ENCODE assay signal across 21 mouse cellular contexts in the genomic region with DNA sequence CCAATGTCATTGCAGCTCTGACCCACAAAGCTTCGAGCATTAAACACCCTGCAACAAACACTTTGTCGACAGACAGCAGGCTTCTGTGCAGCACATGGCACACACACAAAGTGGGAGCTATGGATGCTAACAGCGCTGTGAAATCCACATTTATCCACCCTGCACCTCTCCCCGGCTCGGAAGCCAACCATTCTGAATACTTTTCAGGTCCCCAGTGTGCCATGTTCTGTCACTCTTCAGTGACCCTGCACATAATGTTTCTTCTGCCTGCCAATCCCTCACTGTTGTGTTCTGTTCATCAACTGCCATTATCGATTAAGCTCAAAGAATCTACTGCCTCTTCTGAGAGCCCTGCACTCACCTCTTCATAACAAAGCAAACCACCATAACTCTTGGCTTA. TPM values are rescaled to one million over a fixed set of nuclear protein-coding genes. Genes with fewer than 3 reads are reported as not detected.
DNase-seq lines count a peak whose midpoint lies in the region; ATAC-seq lines count a peak whose summit lies in the region.
"Had no signal": no experiment of that assay in that cellular context is flagged by ENCODE, and none has a peak within 500 bp of the region (broad histone marks: within the 10 kb centered on the region; RNA-seq: fewer than 3 reads in every experiment).

No protein-coding gene starts in this region.

- H3K9ac ChIP-seq in midbrain, embryonic 16.5 days (ENCODE audit: low read depth, low read length): no peak overlapping the region

- 0 out of 2 replicates have a peak, but pooled peaks have one; percentile 21 for ATAC-seq in frontal cortex, adult (ENCODE audit: low TSS enrichment)
- ATAC-seq in midbrain, embryonic 16.5 days: no peak
- ATAC-seq: forebrain, embryonic 16.5 days had no signal

- H3K9me3 ChIP-seq in midbrain, embryonic 16.5 days (replicated peaks; ENCODE audit: control insufficient read depth, low read length, poor library complexity, severe bottlenecking): no peaks in the 10 kb centered on the region
- H3K9me3 ChIP-seq: embryonic facial prominence, embryonic 10.5 days; forebrain, embryonic 10.5 days had no signal

- no peak overlapping the region for H3K4me2 ChIP-seq in midbrain, embryonic 16.5 days (ENCODE audit: low read length)

- peaks cover 6% of the 10 kb centered on the region; the same call in 1 of the 2 replicates for H3K4me1 ChIP-seq in midbrain, embryonic 16.5 days (ENCODE audit: control insufficient read depth, insufficient read depth, low read length)

- H3K36me3 ChIP-seq in midbrain, embryonic 16.5 days (ENCODE audit: control insufficient read depth, insufficient read depth, low read length): no peaks in the 10 kb centered on the region; the same call in 1 of the 2 replicates
- H3K36me3 ChIP-seq: embryonic facial prominence, embryonic 10.5 days; forebrain, embryonic 10.5 days had no signal

- peak overlapping the region; percentile 29 for H3K27ac ChIP-seq in midbrain, embryonic 16.5 days (ENCODE audit: low read length)
- H3K27ac ChIP-seq: embryonic facial prominence, embryonic 10.5 days; forebrain, embryonic 10.5 days; stomach, postnatal 0 days had no signal

- DNase-seq in frontal cortex, postnatal 10 days (ENCODE audit: low spot score in 2 of 2): no peak
- DNase-seq in left cerebral cortex, postnatal 4 days: peak; percentile 33
- DNase-seq in left cerebral cortex, adult 11 months (ENCODE audit: low spot score): no peak
- no peak for DNase-seq in adrenal gland, postnatal 10 days
- no peak for DNase-seq in lung, adult 18-20 months
- DNase-seq: adrenal gland, postnatal 25 days; cerebellum, adult 9-10 months; gastrocnemius, postnatal 36 days; kidney, adult 8-10 months; kidney, postnatal 10 days; lung, postnatal 10 days; thymus, adult 2 months; thymus, postnatal 4 days had no signal

- intact Hi-C loops in left cerebral cortex, postnatal 4 days (cut with DNase I): no loop called here

- no peak overlapping the region for H3K4me3 ChIP-seq in midbrain, embryonic 16.5 days (ENCODE audit: low read depth, low read length)
- H3K4me3 ChIP-seq: embryonic facial prominence, embryonic 10.5 days; forebrain, embryonic 10.5 days had no signal

- 36% methylated on average over 6 of the region's 6 CpGs for WGBS in midbrain, embryonic 16.5 days

- H3K27me3 ChIP-seq in midbrain, embryonic 16.5 days (ENCODE audit: control insufficient read depth, insufficient read depth, low read depth, low read length): no peaks in the 10 kb centered on the region

RNA-seq across cellular contexts. Expression of gene Mab21l1, which starts 48.6 kb away (rescaled TPM):
- 1 to 10 TPM; 1.3 to 4.3 TPM for total RNA-seq in left cerebral cortex, postnatal 4 days (2021)
- polyA plus RNA-seq in midbrain, embryonic 16.5 days (2015; fragmentation: Nextera tagmentation; extraction: Ambion mirVana): 136 and 156 TPM in 2 replicates
- total RNA-seq in adrenal gland, postnatal 10 days (2021): 1 to 10 TPM; 1.4 to 2.9 TPM
- total RNA-seq: hematopoietic stem cell, adult 5-6 weeks; liver, adult 2 months had no signal
- polyA plus RNA-seq: liver, adult 2 months; thymus, adult 2 months had no signal
